Mouse (Mus musculus) liver, embryonic 13.5 days (tissue): ENCODE measurements at regions not wholly inside any gene's neighbourhood (a gene's known extent, or its start where the extent isn't known, plus 50 kb on each side); places are given as distances from the start of the nearest gene placed in this dataset.

Source experiments
- ATAC-seq: fragments of 200-750 bp; cut with Nextera tagmentation; 2 replicates; pipeline ENCODE4 v1.8.0; 2017; ENCODE audit warnings: low read depth, mild to moderate bottlenecking, moderate number of reproducible peaks, moderate library complexity
- DNase-seq: peaks from one replicate; pipeline ENCODE4 v3.0.0; 2022
- H3K27ac ChIP-seq: fragments of 300-500 bp; sonication (generic); 2 replicates; pipeline ENCODE4 v1.5.1; 2015; ENCODE audit warnings: moderate library complexity, mild to moderate bottlenecking, inconsistent platforms
- H3K27me3 ChIP-seq: fragments of 300-500 bp; sonication (generic); 2 replicates; pipeline ENCODE4 v1.6.1; 2015; ENCODE audit warnings: mild to moderate bottlenecking, inconsistent platforms
- H3K36me3 ChIP-seq: fragments of 300-500 bp; sonication (generic); 2 replicates; pipeline ENCODE4 v1.6.1; 2015; ENCODE audit warnings: mild to moderate bottlenecking, inconsistent platforms
- H3K4me1 ChIP-seq: fragments of 300-500 bp; sonication (generic); replicated peaks from 2 replicates; pipeline ENCODE4 v1.6.1; 2015; ENCODE audit warnings: inconsistent platforms
- H3K4me2 ChIP-seq: fragments of 300-500 bp; sonication (generic); 2 replicates; pipeline ENCODE4 v1.6.1; 2015; ENCODE audit warnings: inconsistent platforms, mild to moderate bottlenecking, moderate library complexity
- H3K4me3 ChIP-seq: fragments of 300-500 bp; sonication (generic); replicated peaks from 2 replicates; pipeline ENCODE4 v1.5.1; 2015; ENCODE audit warnings: mild to moderate bottlenecking, inconsistent platforms
- H3K9ac ChIP-seq: fragments of 300-500 bp; sonication (generic); 2 replicates; pipeline ENCODE4 v1.6.1; 2015; ENCODE audit warnings: mild to moderate bottlenecking, inconsistent platforms
- H3K9me3 ChIP-seq: fragments of 300-500 bp; sonication (generic); replicated peaks from 2 replicates; pipeline ENCODE4 v1.6.1; 2016; ENCODE audit warnings: inconsistent platforms
- WGBS: fragments of 180-500 bp; shearing (Covaris S2); methylation state at CpG from one replicate; pipeline ENCODE4 v1.1.7; 2015; ENCODE audit not compliant: insufficient replicate concordance; 5-methylcytosine and 5-hydroxymethylcytosine counted together

GRCm38 (mm10) chr9:61070315-61070707, 276.0 kb downstream of the Uaca start:
- Histone ChIP-seq H3K4me3 (no peak overlapping the region), H3K27ac (no peak overlapping the region), H3K9ac (no peak overlapping the region), H3K4me2 (no peak overlapping the region), H3K9me3 (no peaks in the 10 kb centered on the region), H3K27me3 (no peaks in the 10 kb centered on the region), H3K4me1 (peaks cover 7% of the 10 kb centered on the region; the same call in 1 of the 2 replicates), H3K36me3 (no peaks in the 10 kb centered on the region)
- 64% methylated on average over 8 of the region's 8 CpGs for WGBS
- ATAC-seq (no peak), DNase-seq (no peak)

GRCm38 (mm10) chr9:61070861-61071260, 276.5 kb downstream of the Uaca start:
- no peaks in the 10 kb centered on the region for H3K9me3 ChIP-seq
- DNase-seq (no peak), ATAC-seq (no peak)
- H3K27ac ChIP-seq, result no peak overlapping the region
- H3K4me3 ChIP-seq, result no peak overlapping the region
- 58% methylated on average over 9 of the region's 9 CpGs for WGBS
- no peaks in the 10 kb centered on the region for H3K36me3 ChIP-seq
- no peaks in the 10 kb centered on the region for H3K27me3 ChIP-seq
- H3K4me1 ChIP-seq, result peaks cover 7% of the 10 kb centered on the region; the same call in 1 of the 2 replicates
- H3K4me2 ChIP-seq, result no peak overlapping the region
- H3K9ac ChIP-seq, result no peak overlapping the region

- no peak overlapping the region for H3K27ac ChIP-seq
- ATAC-seq, result no peak
- no peaks in the 10 kb centered on the region for H3K27me3 ChIP-seq
- H3K36me3 ChIP-seq, result no peaks in the 10 kb centered on the region
- DNase-seq, result no peak
- WGBS, result 30% methylated on average over 4 of the region's 4 CpGs
- no peaks in the 10 kb centered on the region for H3K9me3 ChIP-seq
- H3K9ac ChIP-seq, result no peak overlapping the region
- no peak overlapping the region for H3K4me3 ChIP-seq
- H3K4me1 ChIP-seq, result peaks cover 7% of the 10 kb centered on the region; the same call in 1 of the 2 replicates
- H3K4me2 ChIP-seq, result no peak overlapping the region
Observed at GRCm38 (mm10) chr9:61073482-61073881, 279.1 kb downstream of the Uaca start.

GRCm38 (mm10) chr9:61075071-61075470, 280.7 kb downstream of the Uaca start:
- Histone ChIP-seq H3K9me3 (no peaks in the 10 kb centered on the region), H3K36me3 (no peaks in the 10 kb centered on the region), H3K4me2 (no peak overlapping the region), H3K27ac (no peak overlapping the region), H3K27me3 (no peaks in the 10 kb centered on the region), H3K4me3 (no peak overlapping the region), H3K4me1 (no peaks in the 10 kb centered on the region), H3K9ac (no peak overlapping the region)
- no peak for DNase-seq
- ATAC-seq, result no peak
- whole genome bisulfite sequencing, result 61% methylated on average over 4 of the region's 4 CpGs

- no peak overlapping the region for H3K27ac ChIP-seq
- no peak overlapping the region for H3K4me3 ChIP-seq
- H3K36me3 ChIP-seq, result no peaks in the 10 kb centered on the region
- no peaks in the 10 kb centered on the region for H3K9me3 ChIP-seq
- H3K27me3 ChIP-seq, result no peaks in the 10 kb centered on the region
- no peak overlapping the region for H3K9ac ChIP-seq
- H3K4me2 ChIP-seq, result no peak overlapping the region
- ATAC-seq (no peak), DNase-seq (no peak)
- no peaks in the 10 kb centered on the region for H3K4me1 ChIP-seq
- 57% methylated on average over 2 of the region's 2 CpGs for WGBS
Observed at GRCm38 (mm10) chr9:61077181-61077580, 282.8 kb downstream of the Uaca start.

- H3K4me3 ChIP-seq, result no peak overlapping the region
- H3K9me3 ChIP-seq, result no peaks in the 10 kb centered on the region
- no peak for ATAC-seq
- no peak overlapping the region for H3K27ac ChIP-seq
- no peaks in the 10 kb centered on the region for H3K36me3 ChIP-seq
- H3K27me3 ChIP-seq, result no peaks in the 10 kb centered on the region
- no peaks in the 10 kb centered on the region for H3K4me1 ChIP-seq
- 58% methylated on average over 4 of the region's 4 CpGs for WGBS
- H3K4me2 ChIP-seq, result no peak overlapping the region
- no peak overlapping the region for H3K9ac ChIP-seq
- no peak for DNase-seq
Observed at GRCm38 (mm10) chr9:61077807-61078206, 283.5 kb downstream of the Uaca start.

GRCm38 (mm10) chr9:61081474-61082021, 287.2 kb downstream of the Uaca start:
- H3K9ac ChIP-seq, result no peak overlapping the region
- H3K4me3 ChIP-seq, result no peak overlapping the region
- H3K9me3 ChIP-seq, result no peaks in the 10 kb centered on the region
- no peak overlapping the region for H3K4me2 ChIP-seq
- H3K36me3 ChIP-seq, result no peaks in the 10 kb centered on the region
- no peak for DNase-seq
- no peak overlapping the region for H3K27ac ChIP-seq
- 69% methylated on average over 16 of the region's 16 CpGs for WGBS
- no peak for ATAC-seq
- H3K4me1 ChIP-seq, result no peaks in the 10 kb centered on the region
- H3K27me3 ChIP-seq, result peaks cover 10% of the 10 kb centered on the region

- Histone ChIP-seq H3K9me3 (no peaks in the 10 kb centered on the region), H3K27me3 (peaks cover 10% of the 10 kb centered on the region), H3K36me3 (no peaks in the 10 kb centered on the region), H3K4me2 (no peak overlapping the region), H3K4me1 (no peaks in the 10 kb centered on the region), H3K27ac (no peak overlapping the region), H3K4me3 (no peak overlapping the region), H3K9ac (no peak overlapping the region)
- ATAC-seq (no peak), DNase-seq (no peak)
- WGBS, result 65% methylated on average over 13 of the region's 13 CpGs
Observed at GRCm38 (mm10) chr9:61084655-61085230, 287.4 kb upstream of the Tle3 start.

- no peak overlapping the region for H3K9ac ChIP-seq
- H3K9me3 ChIP-seq, result no peaks in the 10 kb centered on the region
- no peak overlapping the region for H3K27ac ChIP-seq
- H3K36me3 ChIP-seq, result no peaks in the 10 kb centered on the region
- peaks cover 10% of the 10 kb centered on the region for H3K27me3 ChIP-seq
- no peak for DNase-seq
- 47% methylated on average over 3 of the region's 3 CpGs for WGBS
- H3K4me1 ChIP-seq, result no peaks in the 10 kb centered on the region
- no peak overlapping the region for H3K4me2 ChIP-seq
- ATAC-seq, result no peak
- H3K4me3 ChIP-seq, result no peak overlapping the region
Observed at GRCm38 (mm10) chr9:61087035-61087434, 285.1 kb upstream of the Tle3 start.

GRCm38 (mm10) chr9:61089066-61089686, 283.0 kb upstream of the Tle3 start:
- H3K4me3 ChIP-seq, result no peak overlapping the region
- H3K27me3 ChIP-seq, result no peaks in the 10 kb centered on the region
- H3K36me3 ChIP-seq, result no peaks in the 10 kb centered on the region
- no peaks in the 10 kb centered on the region for H3K9me3 ChIP-seq
- WGBS, result 67% methylated on average over 2 of the region's 2 CpGs
- H3K4me1 ChIP-seq, result no peaks in the 10 kb centered on the region
- no peak overlapping the region for H3K27ac ChIP-seq
- no peak overlapping the region for H3K4me2 ChIP-seq
- no peak overlapping the region for H3K9ac ChIP-seq
- DNase-seq (no peak), ATAC-seq (no peak)

GRCm38 (mm10) chr9:61091036-61091435, 281.1 kb upstream of the Tle3 start:
- ATAC-seq (no peak), DNase-seq (no peak)
- Histone ChIP-seq H3K27ac (no peak overlapping the region), H3K9me3 (no peaks in the 10 kb centered on the region), H3K9ac (no peak overlapping the region), H3K27me3 (no peaks in the 10 kb centered on the region), H3K4me3 (no peak overlapping the region), H3K4me2 (no peak overlapping the region), H3K4me1 (no peaks in the 10 kb centered on the region), H3K36me3 (no peaks in the 10 kb centered on the region)
- WGBS, result 56% methylated on average over 2 of the region's 2 CpGs
